Mouse (Mus musculus) heart, embryonic 13.5 days (tissue): ENCODE results near the gene Tigd3. TPM values are rescaled to one million over a fixed set of nuclear protein-coding genes. Genes with fewer than 3 reads are reported as not detected.

Source experiments
- ATAC-seq: fragments of 200-750 bp; cut with Nextera tagmentation; 2 replicates; pipeline ENCODE4 v1.8.0; 2017; ENCODE audit warnings: moderate TSS enrichment; ENCODE audit not compliant: insufficient number of reproducible peaks, low FRiP score, low TSS enrichment; ENCODE audit errors: extremely low read depth
- H3K27ac ChIP-seq: fragments of 300-500 bp; sonication (generic); replicated peaks from 2 replicates; pipeline ENCODE4 v1.5.1; 2015; ENCODE audit warnings: moderate library complexity, mild to moderate bottlenecking, inconsistent platforms
- H3K27me3 ChIP-seq: fragments of 300-500 bp; sonication (generic); replicated peaks from 2 replicates; pipeline ENCODE4 v1.6.1; 2015; ENCODE audit warnings: mild to moderate bottlenecking, inconsistent platforms
- H3K36me3 ChIP-seq: fragments of 300-500 bp; sonication (generic); 2 replicates; pipeline ENCODE4 v1.6.1; 2015; ENCODE audit warnings: mild to moderate bottlenecking, inconsistent platforms
- H3K4me1 ChIP-seq: fragments of 300-500 bp; sonication (generic); 2 replicates; pipeline ENCODE4 v1.6.1; 2015; ENCODE audit warnings: inconsistent platforms
- H3K4me2 ChIP-seq: fragments of 300-500 bp; sonication (generic); 2 replicates; pipeline ENCODE4 v1.6.1; 2015; ENCODE audit warnings: inconsistent platforms, mild to moderate bottlenecking, moderate library complexity
- H3K4me3 ChIP-seq: fragments of 300-500 bp; sonication (generic); 2 replicates; pipeline ENCODE4 v1.5.1; 2015; ENCODE audit warnings: moderate library complexity, mild to moderate bottlenecking, inconsistent platforms
- H3K9ac ChIP-seq: fragments of 300-500 bp; sonication (generic); 2 replicates; pipeline ENCODE4 v1.6.1; 2015; ENCODE audit warnings: inconsistent platforms, mild to moderate bottlenecking, moderate library complexity
- H3K9me3 ChIP-seq: fragments of 300-500 bp; sonication (generic); 2 replicates; pipeline ENCODE4 v1.6.1; 2016; ENCODE audit warnings: inconsistent platforms
- WGBS: fragments of 180-500 bp; shearing (Covaris S2); methylation state at CpG from one replicate; pipeline ENCODE4 v1.1.7; 2015; ENCODE audit warnings: mixed read lengths; 5-methylcytosine and 5-hydroxymethylcytosine counted together
- polyA plus RNA-seq: library from polyadenylated mRNA; unstranded; fragments of >200 nt; fragmentation: Nextera tagmentation; extraction: Ambion mirVana; gene quantifications from 2 replicates; pipeline ENCODE4 v1.2.1, GENCODE M21; 2015

The Tigd3 gene
- polyA plus RNA-seq, result 1.9 and 2.0 TPM in 2 replicates

- no peaks in the 10 kb centered on the region for H3K9me3 ChIP-seq
- H3K9ac ChIP-seq, result peak within 1 kb of the TSS; percentile 91
- WGBS, result 4% methylated on average over 36 of the region's 36 CpGs
- ATAC-seq, result peak; percentile 92
- peak within 1 kb of the TSS; percentile 87 for H3K4me2 ChIP-seq
- H3K27me3 ChIP-seq, result no peaks in the 10 kb centered on the region
- H3K36me3 ChIP-seq, result peaks cover 48% of the 10 kb centered on the region
- peaks cover 16% of the 10 kb centered on the region for H3K4me1 ChIP-seq
- H3K4me3 ChIP-seq, result peak within 1 kb of the TSS; percentile 65
- H3K27ac ChIP-seq, result 0 out of 2 replicates have a peak within 1 kb of the TSS, but pooled peaks have one; percentile 24
Measured at GRCm38 (mm10) chr19:5894002-5894678, at the start of gene Tigd3. TSS of gene Tigd3 (minus strand) at chr19:5894149.

DNA sequence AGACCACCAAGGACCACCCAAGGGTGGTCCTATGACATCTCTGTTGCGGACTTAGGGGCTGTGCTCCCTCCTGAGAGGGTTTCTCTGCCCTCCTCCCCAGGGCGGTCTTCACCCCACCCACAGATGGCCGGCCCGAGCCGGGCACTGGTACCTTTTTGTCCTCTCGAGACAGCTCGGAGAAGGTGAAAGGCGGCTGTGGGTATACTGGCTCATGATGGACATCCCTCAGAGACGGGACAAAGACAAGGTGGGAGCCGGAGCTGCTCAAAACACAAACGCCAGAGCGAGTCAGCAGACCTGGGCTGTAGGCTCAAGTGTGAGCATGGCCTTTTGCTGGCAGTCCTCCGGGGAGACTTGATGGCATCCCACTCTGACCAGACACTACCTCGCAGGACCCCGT lies 49.5 kb upstream of the Tigd3 start:
- Histone ChIP-seq H3K9ac (peak overlapping the region; percentile 15; the same call in 1 of the 2 replicates), H3K36me3 (peaks cover 55% of the 10 kb centered on the region)
- 83% methylated on average over 15 of the region's 15 CpGs for WGBS

GRCm38 (mm10) chr19:5942581-5942980 lies 48.6 kb upstream of the Tigd3 start:
- H3K36me3 ChIP-seq, result peaks cover 47% of the 10 kb centered on the region
- H3K4me2 ChIP-seq, result no peak overlapping the region
- 0 out of 2 replicates have a peak overlapping the region, but pooled peaks have one; percentile 29 for H3K9ac ChIP-seq
- no peak overlapping the region for H3K4me3 ChIP-seq
- H3K27me3 ChIP-seq, result no peaks in the 10 kb centered on the region
- WGBS, result 67% methylated on average over 7 of the region's 7 CpGs
- H3K4me1 ChIP-seq, result peaks cover 75% of the 10 kb centered on the region
- H3K27ac ChIP-seq, result 0 out of 2 replicates have a peak overlapping the region, but pooled peaks have one; percentile 28
- ATAC-seq, result no peak
- H3K9me3 ChIP-seq, result no peaks in the 10 kb centered on the region

More for the DNA sequence above, 49.5 kb upstream of the Tigd3 start:
- Histone ChIP-seq H3K9me3 (no peaks in the 10 kb centered on the region), H3K4me2 (no peak overlapping the region), H3K27me3 (no peaks in the 10 kb centered on the region), H3K4me1 (peaks cover 66% of the 10 kb centered on the region), H3K27ac (0 out of 2 replicates have a peak overlapping the region, but pooled peaks have one; percentile 28), H3K4me3 (no peak overlapping the region)
- no peak for ATAC-seq

DNA sequence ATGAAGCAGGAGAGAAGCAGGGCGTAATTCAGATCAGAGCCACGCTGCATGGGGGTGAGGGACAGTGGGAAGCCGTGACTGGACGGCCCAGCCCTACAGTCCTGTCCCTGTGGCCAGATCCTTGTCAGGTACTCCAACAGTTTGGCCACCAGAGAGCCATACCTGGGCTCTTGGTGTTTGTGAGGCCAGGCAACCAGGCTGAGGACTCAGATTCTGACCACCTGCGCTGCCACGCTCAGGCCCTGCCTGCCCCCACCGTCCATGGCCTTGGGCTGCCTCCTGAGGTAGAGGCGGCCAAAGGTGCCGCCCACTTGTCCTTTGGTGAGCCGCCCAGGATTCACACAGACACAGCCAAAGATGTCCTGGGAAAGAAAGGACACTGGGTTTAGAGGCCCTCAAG lies 46.7 kb upstream of the Tigd3 start:
- H3K27ac ChIP-seq, result peak overlapping the region; percentile 76
- no peak for ATAC-seq
- no peak overlapping the region for H3K4me3 ChIP-seq
- 84% methylated on average over 10 of the region's 10 CpGs for WGBS
- H3K36me3 ChIP-seq, result peaks cover 39% of the 10 kb centered on the region
- H3K9me3 ChIP-seq, result no peaks in the 10 kb centered on the region
- H3K9ac ChIP-seq, result no peak overlapping the region
- peaks cover 74% of the 10 kb centered on the region for H3K4me1 ChIP-seq
- no peak overlapping the region for H3K4me2 ChIP-seq
- no peaks in the 10 kb centered on the region for H3K27me3 ChIP-seq

GRCm38 (mm10) chr19:5940173-5940572 lies 46.2 kb upstream of the Tigd3 start:
- no peak overlapping the region for H3K4me2 ChIP-seq
- no peaks in the 10 kb centered on the region for H3K9me3 ChIP-seq
- no peak overlapping the region for H3K4me3 ChIP-seq
- 52% methylated on average over 4 of the region's 4 CpGs for WGBS
- H3K9ac ChIP-seq, result no peak overlapping the region
- peaks cover 74% of the 10 kb centered on the region for H3K4me1 ChIP-seq
- no peak; the same call in 1 of the 2 replicates for ATAC-seq
- peak overlapping the region; percentile 76 for H3K27ac ChIP-seq
- H3K36me3 ChIP-seq, result peaks cover 39% of the 10 kb centered on the region
- no peaks in the 10 kb centered on the region for H3K27me3 ChIP-seq

GRCm38 (mm10) chr19:5939715-5940114 lies 45.8 kb upstream of the Tigd3 start:
- Histone ChIP-seq H3K4me3 (no peak overlapping the region), H3K27me3 (no peaks in the 10 kb centered on the region), H3K4me2 (no peak overlapping the region), H3K9ac (no peak overlapping the region), H3K4me1 (peaks cover 74% of the 10 kb centered on the region), H3K9me3 (no peaks in the 10 kb centered on the region), H3K27ac (peak overlapping the region; percentile 76), H3K36me3 (peaks cover 39% of the 10 kb centered on the region)
- ATAC-seq, result no peak
- 77% methylated on average over 5 of the region's 5 CpGs for WGBS

DNA sequence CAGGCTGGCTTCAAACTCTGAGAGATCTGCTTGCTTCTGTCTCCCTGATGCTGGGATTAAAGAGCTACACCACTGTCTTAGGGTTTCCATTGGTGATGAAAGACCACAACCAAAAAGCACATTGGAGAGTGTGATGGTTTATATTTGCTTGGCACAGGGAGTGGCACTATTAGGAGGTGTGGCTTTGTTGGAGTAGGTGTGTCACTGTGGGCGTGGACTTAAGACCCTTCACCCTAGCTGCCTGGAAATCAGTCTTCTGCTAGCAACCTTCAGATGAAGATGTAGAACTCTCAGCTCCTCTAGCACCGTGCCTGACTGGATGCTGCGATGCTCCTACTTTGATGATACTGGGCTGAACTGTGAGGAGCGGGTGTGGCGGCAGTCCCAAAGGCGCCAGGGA lies 44.6 kb upstream of the Tigd3 start:
- H3K27ac ChIP-seq, result peak overlapping the region; percentile 56
- peaks cover 35% of the 10 kb centered on the region for H3K36me3 ChIP-seq
- H3K4me2 ChIP-seq, result peak overlapping the region; percentile 60; the same call in 1 of the 2 replicates
- 82% methylated on average over 6 of the region's 6 CpGs for WGBS
- ATAC-seq, result no peak
- no peaks in the 10 kb centered on the region for H3K9me3 ChIP-seq
- H3K9ac ChIP-seq, result no peak overlapping the region
- H3K27me3 ChIP-seq, result no peaks in the 10 kb centered on the region
- H3K4me3 ChIP-seq, result no peak overlapping the region
- peaks cover 64% of the 10 kb centered on the region for H3K4me1 ChIP-seq

- peak overlapping the region; percentile 67 for H3K9ac ChIP-seq
- 5% methylated on average over 14 of the region's 14 CpGs for WGBS
Measured at GRCm38 (mm10) chr19:5937836-5938406, 44.0 kb upstream of the Tigd3 start.

DNA sequence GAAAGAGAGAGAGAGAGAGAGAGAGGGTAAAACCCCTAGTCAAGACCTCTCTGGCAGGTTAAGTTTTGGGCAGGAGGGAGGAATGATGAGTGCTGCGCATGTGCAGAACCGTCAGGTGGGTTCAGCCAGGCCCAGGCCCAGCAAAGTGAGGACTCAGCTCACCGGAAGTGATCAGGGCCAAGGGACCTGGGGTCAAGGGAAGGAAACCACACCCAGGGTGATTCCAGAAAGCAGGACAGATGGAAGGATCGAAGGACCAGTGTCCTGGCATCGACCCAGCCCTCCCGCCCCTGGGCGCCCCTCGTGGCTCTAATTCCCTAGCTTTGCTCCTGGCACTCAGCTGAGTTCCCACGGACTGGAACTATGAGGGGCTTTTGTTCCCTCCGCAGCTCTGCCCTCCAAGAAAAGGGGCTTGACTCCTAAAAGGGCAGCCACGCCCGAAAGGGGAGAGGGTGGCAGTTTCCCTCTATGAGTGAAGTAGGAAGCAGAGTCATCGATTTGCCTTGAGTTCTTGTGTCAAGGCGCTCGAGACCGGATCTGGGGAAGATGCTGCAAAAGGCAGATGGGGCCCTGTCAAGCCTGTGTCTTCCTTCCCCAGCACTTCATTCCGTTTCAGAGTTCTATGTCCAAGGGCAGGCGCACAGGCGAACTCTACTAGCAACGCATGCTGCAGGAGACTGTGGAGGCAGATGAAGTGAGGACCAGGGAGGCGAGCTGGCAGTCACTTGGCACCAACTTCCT lies 43.3 kb upstream of the Tigd3 start:
- H3K9ac ChIP-seq, result 0 out of 2 replicates have a peak overlapping the region, but pooled peaks have one; percentile 67
- no peak for ATAC-seq

More at GRCm38 (mm10) chr19:5937836-5938406, 44.0 kb upstream of the Tigd3 start:
- Histone ChIP-seq H3K27me3 (no peaks in the 10 kb centered on the region), H3K4me1 (peaks cover 58% of the 10 kb centered on the region), H3K9me3 (no peaks in the 10 kb centered on the region), H3K27ac (peak overlapping the region; percentile 56), H3K4me3 (peak overlapping the region; percentile 20), H3K36me3 (peaks cover 35% of the 10 kb centered on the region), H3K4me2 (peak overlapping the region; percentile 60)
- ATAC-seq, result no peak

GRCm38 (mm10) chr19:5935691-5936090 lies 41.7 kb upstream of the Tigd3 start:
- Histone ChIP-seq H3K4me1 (peaks cover 48% of the 10 kb centered on the region), H3K9me3 (no peaks in the 10 kb centered on the region), H3K27ac (peak overlapping the region; percentile 73), H3K4me3 (no peak overlapping the region), H3K36me3 (peaks cover 14% of the 10 kb centered on the region), H3K27me3 (no peaks in the 10 kb centered on the region), H3K9ac (0 out of 2 replicates have a peak overlapping the region, but pooled peaks have one; percentile 53), H3K4me2 (peak overlapping the region; percentile 33; the same call in 1 of the 2 replicates)
- no peak for ATAC-seq
- WGBS, result 50% methylated on average over 5 of the region's 5 CpGs

More for the DNA sequence above, 43.3 kb upstream of the Tigd3 start:
- no peaks in the 10 kb centered on the region for H3K27me3 ChIP-seq
- H3K4me3 ChIP-seq, result no peak overlapping the region
- WGBS, result 68% methylated on average over 21 of the region's 21 CpGs
- H3K9me3 ChIP-seq, result no peaks in the 10 kb centered on the region
- H3K4me1 ChIP-seq, result peaks cover 54% of the 10 kb centered on the region
- H3K27ac ChIP-seq, result peak overlapping the region; percentile 56
- H3K4me2 ChIP-seq, result peak overlapping the region; percentile 60
- H3K36me3 ChIP-seq, result peaks cover 28% of the 10 kb centered on the region

DNA sequence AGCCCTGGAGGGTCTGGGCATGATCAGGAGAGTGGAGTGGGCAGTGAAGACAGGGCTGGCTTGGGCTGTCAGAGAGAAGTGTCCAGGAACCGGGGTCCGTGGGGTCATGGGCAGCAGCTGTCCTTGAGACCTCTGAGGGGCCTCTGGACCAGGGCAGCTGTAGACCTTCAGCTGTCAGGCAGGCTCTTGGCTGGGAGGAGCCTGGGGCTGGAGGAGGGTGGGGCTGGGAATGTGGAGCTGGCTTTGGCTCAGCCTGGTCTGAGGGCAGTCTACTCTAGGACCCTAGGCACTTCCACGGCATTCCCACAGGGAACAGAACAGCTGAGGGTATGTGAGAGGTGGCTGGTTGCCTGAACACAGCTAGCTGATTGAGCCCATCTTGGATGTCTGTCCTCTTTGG lies 41.3 kb upstream of the Tigd3 start:
- no peaks in the 10 kb centered on the region for H3K9me3 ChIP-seq
- H3K4me2 ChIP-seq, result peak overlapping the region; percentile 33
- peak overlapping the region; percentile 53 for H3K9ac ChIP-seq
- WGBS, result 5% methylated on average over 3 of the region's 3 CpGs
- peak overlapping the region; percentile 73 for H3K27ac ChIP-seq
- ATAC-seq, result peak; percentile 39; the same call in 1 of the 2 replicates
- H3K27me3 ChIP-seq, result no peaks in the 10 kb centered on the region
- peaks cover 11% of the 10 kb centered on the region for H3K36me3 ChIP-seq
- H3K4me3 ChIP-seq, result no peak overlapping the region
- peaks cover 47% of the 10 kb centered on the region for H3K4me1 ChIP-seq
